Mouse (Mus musculus) liver, embryonic 14.5 days (tissue): ENCODE results near the gene Rreb1. TPM values are rescaled to one million over a fixed set of nuclear protein-coding genes. Genes with fewer than 3 reads are reported as not detected.

Source experiments
- ATAC-seq: fragments of 200-750 bp; cut with Nextera tagmentation; 2 replicates; pipeline ENCODE4 v1.8.0; 2017; ENCODE audit warnings: moderate number of reproducible peaks, mild to moderate bottlenecking, moderate library complexity; ENCODE audit not compliant: insufficient read depth
- DNase-seq, 3 experiments: peaks; one replicate each; pipeline ENCODE4 v3.0.0-alpha.2; 2012 to 2013; ENCODE audit warnings: low read depth in 3 of 3, low spot score in 3 of 3
- H3K27ac ChIP-seq: fragments of 300-500 bp; sonication (generic); 2 replicates; pipeline ENCODE4 v1.5.1; 2014; ENCODE audit warnings: moderate library complexity, mild to moderate bottlenecking, control low read depth, inconsistent platforms
- H3K27me3 ChIP-seq: fragments of 300-500 bp; sonication (generic); 2 replicates; pipeline ENCODE4 v1.6.1; 2014; ENCODE audit warnings: mild to moderate bottlenecking, low read length, moderate library complexity; ENCODE audit not compliant: control insufficient read depth, insufficient read depth
- H3K36me3 ChIP-seq: fragments of 300-500 bp; sonication (generic); replicated peaks from 2 replicates; pipeline ENCODE4 v1.6.1; 2014; ENCODE audit warnings: low read depth; ENCODE audit not compliant: control insufficient read depth, insufficient read depth
- H3K4me1 ChIP-seq, 2 experiments: fragments of 200-500 bp in 1 of 2; fragments of 300-500 bp in 1 of 2; sonication (generic) in 1 of 2; replicated peaks; 2 replicates each; pipeline ENCODE4 v1.6.1; 2012 to 2014; ENCODE audit warnings: antibody characterized with exemption in 1 of 2, inconsistent platforms in 1 of 2, low read length in 1 of 2; ENCODE audit not compliant: control insufficient read depth in 2 of 2, insufficient read depth in 2 of 2
- H3K4me2 ChIP-seq: fragments of 300-500 bp; sonication (generic); 2 replicates; pipeline ENCODE4 v1.6.1; 2014; ENCODE audit warnings: low read depth, mild to moderate bottlenecking, control low read depth, moderate library complexity
- H3K4me3 ChIP-seq, 2 experiments: fragments of 200-500 bp in 1 of 2; fragments of 300-500 bp in 1 of 2; sonication (generic) in 1 of 2; 2 replicates each; pipeline ENCODE4 v1.5.1; 2012 to 2014; ENCODE audit warnings: low read depth in 2 of 2, low read length in 2 of 2, mild to moderate bottlenecking in 2 of 2, control low read depth in 1 of 2, inconsistent platforms in 1 of 2, moderate library complexity in 1 of 2; ENCODE audit not compliant: insufficient read depth in 1 of 2
- H3K9ac ChIP-seq: fragments of 300-500 bp; sonication (generic); replicated peaks from 2 replicates; pipeline ENCODE4 v1.6.1; 2014; ENCODE audit warnings: mild to moderate bottlenecking, control low read depth, moderate library complexity
- H3K9me3 ChIP-seq: fragments of 300-500 bp; sonication (generic); 2 replicates; pipeline ENCODE4 v1.6.1; 2016; ENCODE audit warnings: low read length, mixed read lengths; ENCODE audit not compliant: control insufficient read depth
- CTCF ChIP-seq: IDR thresholded peaks from 2 replicates; pipeline ENCODE4 v1.5.1; 2016; ENCODE audit warnings: antibody characterized with exemption, low read depth, control low read depth
- EP300 ChIP-seq: IDR thresholded peaks from 2 replicates; pipeline ENCODE4 v1.6.1; 2016; ENCODE audit warnings: antibody characterized with exemption, low read depth
- WGBS: fragments of 180-500 bp; shearing (Covaris S2); extraction: QIAGEN DNeasy Blood & Tissue Kit; methylation state at CpG from one replicate; pipeline ENCODE4 v1.1.7; 2014; ENCODE audit not compliant: insufficient replicate concordance; 5-methylcytosine and 5-hydroxymethylcytosine counted together
- polyA plus RNA-seq, 2 experiments: library from polyadenylated mRNA; depleted of rRNA in 1 of 2; stranded (reverse) in 1 of 2; unstranded in 1 of 2; fragments of >200 nt; fragmentation: Nextera tagmentation in 1 of 2; extraction: Ambion mirVana in 1 of 2; gene quantifications; 2 replicates each; pipeline versions ENCODE4 v1.2.1 to v1.2.3; 2012 to 2014

Rreb1 gene
- polyA plus RNA-seq, 2 experiments: 5.4 TPM

DNA sequence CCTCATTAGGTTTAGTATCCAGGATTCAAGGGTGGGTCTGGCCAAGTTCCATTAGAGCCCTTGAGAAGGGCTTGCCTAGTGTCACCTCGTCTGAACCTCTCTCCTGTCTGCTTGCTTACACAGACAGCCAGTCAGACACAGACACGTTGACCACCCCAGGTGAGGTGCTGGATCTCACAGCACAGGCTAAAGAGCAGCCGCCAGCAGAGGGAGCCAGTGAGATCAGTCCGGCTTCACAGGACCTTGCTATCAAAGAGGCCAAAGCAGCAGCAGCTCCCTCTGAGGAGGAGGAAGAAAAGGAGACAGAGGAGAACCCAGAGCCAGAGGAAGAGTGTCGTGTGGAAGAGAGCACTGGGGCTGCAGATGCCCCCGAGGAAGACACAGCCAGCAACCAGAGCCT lies 168.5 kb downstream of the Rreb1 start:
- no peak overlapping the region for H3K27ac ChIP-seq
- TF ChIP-seq CTCF: peak; percentile 95
- no peak for TF ChIP-seq EP300
- ATAC-seq: peak; percentile 34; the same call in 1 of the 2 replicates
- no peak overlapping the region for H3K9ac ChIP-seq
- H3K4me2 ChIP-seq: no peak overlapping the region
- DNase-seq: peak in 2 of 3 experiments; percentile 47 to 51
- H3K4me3 ChIP-seq: no peak overlapping the region
- no peaks in the 10 kb centered on the region for H3K9me3 ChIP-seq
- peaks cover 0 to 13% of the 10 kb centered on the region in 2 experiments; a peak in 2 of 4 replicates for H3K4me1 ChIP-seq
- 23% methylated on average over 6 of the region's 6 CpGs for WGBS
- peaks cover 9% of the 10 kb centered on the region for H3K36me3 ChIP-seq
- no peaks in the 10 kb centered on the region for H3K27me3 ChIP-seq

DNA sequence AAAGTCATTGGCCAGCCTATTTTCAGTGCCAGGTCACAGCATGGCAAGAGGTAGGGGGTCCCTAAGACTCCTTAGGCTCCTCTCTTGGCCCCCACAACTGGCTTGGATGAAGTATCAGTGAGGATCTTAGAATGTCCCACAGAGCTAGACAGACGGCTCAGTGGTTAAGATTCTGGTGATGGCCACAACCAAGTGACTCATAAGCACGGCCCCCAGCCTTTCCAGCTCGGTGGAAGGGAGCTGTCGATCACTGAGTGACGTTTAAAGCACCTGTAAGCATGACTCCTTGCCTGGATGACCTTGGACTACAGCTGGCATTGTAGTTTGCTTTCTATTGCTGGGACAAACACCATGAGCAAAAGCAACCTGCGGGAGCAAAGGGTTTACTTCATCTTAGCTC lies 174.8 kb downstream of the Rreb1 start:
- ATAC-seq (no peak; the same call in 1 of the 2 replicates), DNase-seq (no peak)
- no peaks in the 10 kb centered on the region for H3K9me3 ChIP-seq
- H3K4me1 ChIP-seq: no peaks in the 10 kb centered on the region
- no peaks in the 10 kb centered on the region for H3K27me3 ChIP-seq
- H3K4me2 ChIP-seq: no peak overlapping the region
- no peak overlapping the region for H3K9ac ChIP-seq
- H3K27ac ChIP-seq: no peak overlapping the region
- H3K4me3 ChIP-seq: no peak overlapping the region
- TF ChIP-seq EP300 (no peak), CTCF (no peak)
- WGBS: 59% methylated on average over 6 of the region's 6 CpGs
- peaks cover 3% of the 10 kb centered on the region; the same call in 1 of the 2 replicates for H3K36me3 ChIP-seq

DNA sequence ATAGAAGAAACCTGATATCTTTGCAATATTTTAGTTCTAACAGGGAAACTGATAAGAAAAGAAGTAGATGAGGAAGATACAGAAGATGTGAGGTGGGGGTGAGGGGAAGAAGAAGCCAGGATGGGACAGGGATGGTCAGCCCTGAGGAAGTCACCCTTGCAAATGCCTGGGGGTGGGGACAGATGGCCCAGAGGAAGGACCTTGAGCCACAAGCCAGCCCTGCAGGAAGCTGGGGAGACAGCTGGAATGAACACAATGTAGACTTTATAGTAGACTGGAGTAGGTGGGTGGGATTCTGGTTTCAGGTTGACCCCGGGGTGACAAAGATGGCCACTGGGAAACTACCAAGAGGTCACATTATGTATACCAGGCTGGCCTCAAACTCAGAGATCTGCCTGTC lies 176.1 kb downstream of the Rreb1 start:
- no peak overlapping the region for H3K4me3 ChIP-seq
- H3K9ac ChIP-seq: no peak overlapping the region
- no peaks in the 10 kb centered on the region for H3K9me3 ChIP-seq
- H3K4me2 ChIP-seq: no peak overlapping the region
- no peaks in the 10 kb centered on the region for H3K36me3 ChIP-seq
- H3K27me3 ChIP-seq: no peaks in the 10 kb centered on the region
- TF ChIP-seq CTCF (no peak), EP300 (no peak)
- ATAC-seq (no peak), DNase-seq (no peak)
- peaks cover 9 to 10% of the 10 kb centered on the region in 2 experiments for H3K4me1 ChIP-seq
- H3K27ac ChIP-seq: no peak overlapping the region
- 47% methylated on average over 1 of the region's 1 CpGs for WGBS

DNA sequence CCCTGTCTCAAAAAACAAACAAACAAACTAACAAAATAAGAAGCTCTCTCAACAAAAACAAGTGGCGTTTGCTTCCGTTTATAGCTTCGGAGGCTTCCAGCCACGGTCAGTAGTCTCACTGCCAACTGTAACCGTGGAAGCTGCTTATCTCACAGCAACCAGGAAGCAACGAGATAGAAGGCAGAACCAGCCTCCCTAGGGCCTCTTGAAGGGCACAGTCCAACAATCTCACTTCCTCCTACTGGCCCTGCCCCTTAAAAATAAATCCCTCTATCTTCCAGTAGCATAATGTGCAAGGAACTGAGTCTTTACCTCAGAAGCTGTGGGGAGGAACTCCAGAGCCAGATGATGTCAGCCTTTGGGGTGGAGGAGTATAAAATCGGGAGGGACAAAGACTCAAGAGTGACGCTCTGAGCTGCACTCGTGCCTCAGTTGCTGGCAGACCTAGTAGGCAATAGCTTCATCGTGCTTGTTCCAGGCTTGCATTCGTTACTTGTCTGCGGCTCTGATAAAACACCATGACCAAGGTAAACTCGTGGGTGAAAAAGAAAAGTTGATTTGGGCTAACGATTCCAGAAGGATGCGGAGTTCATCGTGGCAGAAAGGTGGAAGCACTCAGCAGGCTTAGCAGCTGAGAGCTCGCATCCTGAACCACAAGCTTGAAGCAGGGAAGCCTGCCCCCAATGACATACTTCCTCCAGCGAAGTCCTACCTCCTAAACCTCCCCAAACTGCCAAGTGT lies 180.5 kb downstream of the Rreb1 start:
- DNase-seq: peak; percentile 47 to 51 (median 48)
- no peak for TF ChIP-seq CTCF
- peak; percentile 67 for TF ChIP-seq EP300
- 50% methylated on average over 18 of the region's 18 CpGs for WGBS
- Histone ChIP-seq H3K36me3 (no peaks in the 10 kb centered on the region), H3K9me3 (no peaks in the 10 kb centered on the region), H3K27ac (0 out of 2 replicates have a peak overlapping the region, but pooled peaks have one; percentile 6), H3K4me3 (no peak overlapping the region), H3K4me2 (no peak overlapping the region; the same call in 1 of the 2 replicates), H3K27me3 (no peaks in the 10 kb centered on the region), H3K4me1 (peaks cover 9 to 15% of the 10 kb centered on the region in 2 experiments), H3K9ac (no peak overlapping the region)
- peak; percentile 77 for ATAC-seq

DNA sequence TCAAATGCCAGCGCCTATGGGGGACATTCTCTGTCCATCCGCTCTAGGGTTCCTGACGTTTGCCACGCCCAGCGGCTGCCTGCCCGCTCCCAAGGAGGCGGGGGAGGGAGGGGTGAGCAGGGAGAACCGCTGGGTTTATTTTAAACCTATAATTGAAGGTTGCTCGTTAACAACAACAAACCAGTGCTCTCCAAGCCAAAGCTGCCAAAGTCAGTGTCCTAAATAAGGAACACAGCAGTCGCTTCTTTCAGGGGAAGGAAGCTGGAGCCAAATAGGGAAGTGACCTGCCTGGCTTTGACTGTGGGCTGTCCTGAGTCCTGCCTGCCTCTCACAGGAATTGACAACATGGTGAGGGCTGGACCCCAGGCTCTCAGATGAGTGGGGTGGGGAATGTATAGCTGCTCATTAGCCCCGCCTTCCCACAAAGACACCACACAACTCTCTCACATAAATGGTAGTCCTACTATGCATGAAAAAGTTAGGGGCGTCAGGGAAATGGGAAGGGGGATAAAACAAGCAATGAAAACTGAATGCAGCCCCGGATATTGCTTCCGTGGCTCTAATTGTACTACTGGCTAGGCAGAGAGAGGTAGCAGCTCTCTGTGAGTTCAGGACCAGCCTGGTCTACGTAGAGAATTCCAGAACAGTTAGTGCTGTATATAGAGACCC lies 181.2 kb downstream of the Rreb1 start:
- H3K4me3 ChIP-seq: no peak overlapping the region
- H3K4me1 ChIP-seq: peaks cover 16 to 22% of the 10 kb centered on the region in 2 experiments
- no peaks in the 10 kb centered on the region for H3K27me3 ChIP-seq

More for the DNA sequence above, 181.2 kb downstream of the Rreb1 start:
- no peak overlapping the region for H3K4me2 ChIP-seq
- DNase-seq: no peak
- ATAC-seq: no peak
- no peaks in the 10 kb centered on the region for H3K36me3 ChIP-seq
- no peak overlapping the region for H3K27ac ChIP-seq
- WGBS: 52% methylated on average over 15 of the region's 15 CpGs
- no peaks in the 10 kb centered on the region for H3K9me3 ChIP-seq
- H3K9ac ChIP-seq: no peak overlapping the region
- TF ChIP-seq EP300 (no peak), CTCF (no peak)
